Mouse (Mus musculus): Measurements from ENCODE around the gene Atox1.

DNA sequence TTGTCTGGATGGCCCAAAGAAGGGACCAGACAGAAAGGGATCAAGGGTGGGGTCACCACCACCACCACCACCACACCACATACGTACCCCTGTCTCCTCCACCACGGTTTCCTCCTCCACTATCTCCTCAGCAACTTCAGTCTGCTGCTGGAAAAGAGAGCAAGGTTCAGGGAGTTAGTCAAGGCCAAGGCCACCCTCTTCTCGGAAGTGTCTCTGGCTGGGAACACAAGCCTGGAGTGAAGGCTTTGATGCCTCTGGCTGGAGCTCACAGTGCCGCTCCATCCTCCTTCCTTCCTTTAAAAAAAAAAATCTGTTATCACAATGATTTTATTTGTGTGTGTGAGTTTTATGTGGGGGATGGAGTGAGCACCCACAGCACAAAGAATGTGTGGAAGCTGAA lies 53.9 kb downstream of the Atox1 start:
- no peak for TF ChIP-seq CTCF (IDR thresholded peaks at IDR 0.05; ENCODE audit: borderline replicate concordance, insufficient read depth, low read length)
- no peak for TF ChIP-seq POLR2A (IDR thresholded peaks at IDR 0.05; ENCODE audit: low read depth, low read length)

All from embryonic fibroblast, embryonic 13.5 days (primary cell).